Mouse (Mus musculus) heart, embryonic 13.5 days (tissue): ENCODE measurements around the gene Srebf2. TPM values are rescaled to one million over a fixed set of nuclear protein-coding genes. Genes with fewer than 3 reads are reported as not detected.

Experiments
- ATAC-seq: fragments of 200-750 bp; cut with Nextera tagmentation; 2 replicates; pipeline ENCODE4 v1.8.0; 2017; ENCODE audit warnings: moderate TSS enrichment; ENCODE audit not compliant: insufficient number of reproducible peaks, low FRiP score, low TSS enrichment; ENCODE audit errors: extremely low read depth
- H3K27ac ChIP-seq: fragments of 300-500 bp; sonication (generic); replicated peaks from 2 replicates; pipeline ENCODE4 v1.5.1; 2015; ENCODE audit warnings: moderate library complexity, mild to moderate bottlenecking, inconsistent platforms
- H3K27me3 ChIP-seq: fragments of 300-500 bp; sonication (generic); replicated peaks from 2 replicates; pipeline ENCODE4 v1.6.1; 2015; ENCODE audit warnings: mild to moderate bottlenecking, inconsistent platforms
- H3K36me3 ChIP-seq: fragments of 300-500 bp; sonication (generic); 2 replicates; pipeline ENCODE4 v1.6.1; 2015; ENCODE audit warnings: mild to moderate bottlenecking, inconsistent platforms
- H3K4me1 ChIP-seq: fragments of 300-500 bp; sonication (generic); 2 replicates; pipeline ENCODE4 v1.6.1; 2015; ENCODE audit warnings: inconsistent platforms
- H3K4me2 ChIP-seq: fragments of 300-500 bp; sonication (generic); 2 replicates; pipeline ENCODE4 v1.6.1; 2015; ENCODE audit warnings: inconsistent platforms, mild to moderate bottlenecking, moderate library complexity
- H3K4me3 ChIP-seq: fragments of 300-500 bp; sonication (generic); 2 replicates; pipeline ENCODE4 v1.5.1; 2015; ENCODE audit warnings: moderate library complexity, mild to moderate bottlenecking, inconsistent platforms
- H3K9ac ChIP-seq: fragments of 300-500 bp; sonication (generic); 2 replicates; pipeline ENCODE4 v1.6.1; 2015; ENCODE audit warnings: inconsistent platforms, mild to moderate bottlenecking, moderate library complexity
- H3K9me3 ChIP-seq: fragments of 300-500 bp; sonication (generic); 2 replicates; pipeline ENCODE4 v1.6.1; 2016; ENCODE audit warnings: inconsistent platforms
- WGBS: fragments of 180-500 bp; shearing (Covaris S2); methylation state at CpG from one replicate; pipeline ENCODE4 v1.1.7; 2015; ENCODE audit warnings: mixed read lengths; 5-methylcytosine and 5-hydroxymethylcytosine counted together
- polyA plus RNA-seq: library from polyadenylated mRNA; unstranded; fragments of >200 nt; fragmentation: Nextera tagmentation; extraction: Ambion mirVana; gene quantifications from 2 replicates; pipeline ENCODE4 v1.2.1, GENCODE M21; 2015

Gene Srebf2
- polyA plus RNA-seq, 1 experiment from 2014 or later, result 89.4 TPM

DNA sequence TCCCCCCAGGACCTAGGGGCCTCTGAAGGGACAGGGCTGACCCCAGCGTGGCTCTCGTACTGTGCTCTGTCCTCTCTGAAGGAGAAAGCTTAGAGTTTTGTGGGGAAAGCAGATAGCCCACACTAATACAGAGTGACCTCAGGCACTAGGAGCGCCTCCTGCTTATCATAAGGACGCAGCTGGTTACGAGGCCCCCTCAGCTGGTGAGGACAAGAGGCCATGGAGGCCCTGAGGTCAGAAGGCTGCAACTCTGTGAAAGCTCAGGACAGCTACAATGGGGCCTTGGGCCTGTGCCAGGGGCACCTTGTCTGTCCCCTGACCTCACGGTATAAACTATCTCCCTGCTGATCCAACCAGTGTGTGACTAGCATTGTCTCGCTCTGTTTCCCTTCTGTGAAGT, 37.2 kb downstream of the Srebf2 start:
- peak overlapping the region; percentile 38 for H3K4me2 ChIP-seq
- peak; percentile 59; the same call in 1 of the 2 replicates for ATAC-seq
- peak overlapping the region; percentile 51 for H3K27ac ChIP-seq
- peak overlapping the region; percentile 56 for H3K9ac ChIP-seq
- H3K27me3 ChIP-seq, result 0 out of 2 replicates have a peak, but pooled peaks cover 14% of the 10 kb centered on the region
- H3K4me1 ChIP-seq, result peaks cover 67% of the 10 kb centered on the region
- H3K9me3 ChIP-seq, result peaks cover 7% of the 10 kb centered on the region; the same call in 1 of the 2 replicates
- no peak overlapping the region for H3K4me3 ChIP-seq
- 29% methylated on average over 7 of the region's 7 CpGs for WGBS
- peaks cover 90% of the 10 kb centered on the region for H3K36me3 ChIP-seq

DNA sequence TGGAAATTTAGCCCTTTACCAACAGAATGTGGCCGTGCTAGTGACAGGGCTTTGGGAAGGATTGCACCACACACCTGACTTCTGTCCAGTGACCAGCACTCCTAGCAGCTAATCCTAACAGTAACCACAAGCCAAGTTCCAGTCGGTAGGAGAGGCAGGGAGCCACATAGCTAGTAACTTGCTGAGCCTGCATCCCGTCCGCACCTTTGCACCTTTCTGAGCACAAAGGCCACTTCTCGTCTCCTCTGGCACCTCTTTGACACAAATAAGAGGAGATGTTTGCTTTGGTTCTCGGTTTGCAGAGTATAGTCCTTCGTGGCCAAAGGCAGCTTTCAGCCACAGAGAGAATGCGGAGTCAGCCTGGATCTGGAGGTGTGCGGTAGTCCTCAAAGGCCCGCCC, 37.7 kb downstream of the Srebf2 start:
- Histone ChIP-seq H3K4me1 (peaks cover 70% of the 10 kb centered on the region), H3K9ac (no peak overlapping the region), H3K36me3 (peaks cover 90% of the 10 kb centered on the region), H3K4me2 (peak overlapping the region; percentile 38; the same call in 1 of the 2 replicates), H3K4me3 (no peak overlapping the region), H3K27ac (peak overlapping the region; percentile 51), H3K9me3 (peaks cover 7% of the 10 kb centered on the region; the same call in 1 of the 2 replicates), H3K27me3 (0 out of 2 replicates have a peak, but pooled peaks cover 16% of the 10 kb centered on the region)
- ATAC-seq, result no peak
- WGBS, result 73% methylated on average over 10 of the region's 10 CpGs

- 77% methylated on average over 14 of the region's 14 CpGs for WGBS
- Histone ChIP-seq H3K4me2 (peak overlapping the region; percentile 32), H3K4me1 (peaks cover 71% of the 10 kb centered on the region)
Measured at GRCm38 (mm10) chr15:82185062-82185783, 38.2 kb downstream of the Srebf2 start.

DNA sequence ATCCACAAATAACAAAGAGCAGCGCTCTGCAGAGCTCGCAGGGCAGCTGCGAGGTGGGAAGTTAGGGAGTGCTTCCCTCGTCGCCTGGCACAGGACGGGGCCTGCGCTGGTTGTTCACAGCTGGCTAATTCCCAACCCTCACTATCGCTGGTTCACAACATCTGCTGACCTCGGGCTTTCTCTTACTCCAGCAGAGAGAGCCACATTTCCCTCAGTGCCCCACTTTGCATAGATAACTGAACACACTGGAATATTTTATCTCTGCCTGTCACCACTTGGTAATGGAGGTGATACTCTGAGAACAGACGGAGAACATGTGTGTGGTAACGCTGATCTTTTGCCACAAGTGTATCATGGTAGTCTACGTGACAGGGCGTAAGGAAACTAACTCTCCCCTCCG, 39.1 kb downstream of the Srebf2 start:
- H3K4me2 ChIP-seq, result peak overlapping the region; percentile 32
- 14% methylated on average over 14 of the region's 14 CpGs for WGBS
- H3K9ac ChIP-seq, result peak overlapping the region; percentile 37; the same call in 1 of the 2 replicates
- H3K4me1 ChIP-seq, result peaks cover 62% of the 10 kb centered on the region
- H3K27me3 ChIP-seq, result peaks cover 22% of the 10 kb centered on the region; the same call in 1 of the 2 replicates
- peaks cover 7% of the 10 kb centered on the region; the same call in 1 of the 2 replicates for H3K9me3 ChIP-seq
- H3K36me3 ChIP-seq, result peaks cover 87% of the 10 kb centered on the region
- peak overlapping the region; percentile 77 for H3K27ac ChIP-seq
- ATAC-seq, result peak; percentile 49; the same call in 1 of the 2 replicates
- H3K4me3 ChIP-seq, result no peak overlapping the region

More at GRCm38 (mm10) chr15:82185062-82185783, 38.2 kb downstream of the Srebf2 start:
- Histone ChIP-seq H3K9ac (peak overlapping the region; percentile 37; the same call in 1 of the 2 replicates), H3K9me3 (peaks cover 7% of the 10 kb centered on the region; the same call in 1 of the 2 replicates), H3K36me3 (peaks cover 89% of the 10 kb centered on the region), H3K4me3 (no peak overlapping the region), H3K27me3 (0 out of 2 replicates have a peak, but pooled peaks cover 17% of the 10 kb centered on the region), H3K27ac (peak overlapping the region; percentile 77)
- no peak for ATAC-seq

DNA sequence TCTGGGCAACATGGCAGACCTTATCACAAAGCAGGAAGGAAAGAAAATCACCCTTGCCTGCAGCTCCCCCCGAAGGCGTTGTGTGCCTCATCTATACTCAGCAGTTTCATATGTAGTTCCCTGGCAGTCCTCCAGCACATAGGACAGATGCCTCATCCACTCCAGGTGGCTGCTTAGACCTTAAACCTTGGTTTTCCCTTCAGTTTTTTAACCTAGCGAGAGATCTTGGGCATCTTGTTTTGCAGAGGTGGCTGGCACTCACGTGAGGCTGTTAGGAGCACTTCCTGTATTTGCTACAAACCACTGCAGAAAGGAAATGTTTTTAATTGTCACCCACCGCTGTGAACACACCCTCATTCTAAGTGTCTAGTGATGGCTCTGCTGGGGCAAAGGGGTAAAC, 40.0 kb downstream of the Srebf2 start:
- WGBS, result 56% methylated on average over 5 of the region's 5 CpGs
- H3K4me1 ChIP-seq, result peaks cover 54% of the 10 kb centered on the region
- peaks cover 87% of the 10 kb centered on the region for H3K36me3 ChIP-seq
- ATAC-seq, result no peak
- H3K9ac ChIP-seq, result no peak overlapping the region
- H3K4me2 ChIP-seq, result peak overlapping the region; percentile 32
- peaks cover 7% of the 10 kb centered on the region; the same call in 1 of the 2 replicates for H3K9me3 ChIP-seq
- peak overlapping the region; percentile 77 for H3K27ac ChIP-seq
- H3K27me3 ChIP-seq, result peaks cover 23% of the 10 kb centered on the region; the same call in 1 of the 2 replicates
- no peak overlapping the region for H3K4me3 ChIP-seq

GRCm38 (mm10) chr15:82187401-82187800, 40.4 kb downstream of the Srebf2 start:
- no peak for ATAC-seq
- Histone ChIP-seq H3K9me3 (peaks cover 2% of the 10 kb centered on the region; the same call in 1 of the 2 replicates), H3K4me3 (no peak overlapping the region), H3K36me3 (peaks cover 87% of the 10 kb centered on the region), H3K27me3 (peaks cover 23% of the 10 kb centered on the region; the same call in 1 of the 2 replicates), H3K4me1 (peaks cover 51% of the 10 kb centered on the region), H3K27ac (no peak overlapping the region), H3K4me2 (no peak overlapping the region), H3K9ac (no peak overlapping the region)
- 86% methylated on average over 4 of the region's 4 CpGs for WGBS

- Histone ChIP-seq H3K9me3 (no peaks in the 10 kb centered on the region), H3K4me3 (no peak overlapping the region), H3K4me2 (no peak overlapping the region), H3K27ac (no peak overlapping the region), H3K4me1 (peaks cover 51% of the 10 kb centered on the region), H3K27me3 (peaks cover 27% of the 10 kb centered on the region; the same call in 1 of the 2 replicates), H3K36me3 (peaks cover 87% of the 10 kb centered on the region), H3K9ac (no peak overlapping the region)
- ATAC-seq, result no peak
- WGBS, result 95% methylated on average over 1 of the region's 1 CpGs
Measured at GRCm38 (mm10) chr15:82187924-82188323, 40.9 kb downstream of the Srebf2 start.

- WGBS, result 91% methylated on average over 10 of the region's 10 CpGs
- peaks cover 44% of the 10 kb centered on the region for H3K4me1 ChIP-seq
- no peak overlapping the region for H3K4me2 ChIP-seq
Measured at GRCm38 (mm10) chr15:82188481-82189240, 41.7 kb downstream of the Srebf2 start.

GRCm38 (mm10) chr15:82192617-82193016, 45.6 kb downstream of the Srebf2 start:
- Histone ChIP-seq H3K9ac (no peak overlapping the region), H3K9me3 (no peaks in the 10 kb centered on the region), H3K36me3 (peaks cover 96% of the 10 kb centered on the region), H3K27me3 (peaks cover 13% of the 10 kb centered on the region; the same call in 1 of the 2 replicates), H3K4me2 (no peak overlapping the region), H3K27ac (no peak overlapping the region), H3K4me3 (no peak overlapping the region), H3K4me1 (peaks cover 7% of the 10 kb centered on the region)
- 72% methylated on average over 8 of the region's 8 CpGs for WGBS
- no peak for ATAC-seq

More at GRCm38 (mm10) chr15:82188481-82189240, 41.7 kb downstream of the Srebf2 start:
- Histone ChIP-seq H3K27ac (no peak overlapping the region), H3K9ac (no peak overlapping the region), H3K36me3 (peaks cover 87% of the 10 kb centered on the region), H3K27me3 (peaks cover 22% of the 10 kb centered on the region; the same call in 1 of the 2 replicates), H3K4me3 (no peak overlapping the region), H3K9me3 (no peaks in the 10 kb centered on the region)
- ATAC-seq, result no peak

GRCm38 (mm10) chr15:82196300-82196699, 49.3 kb downstream of the Srebf2 start:
- Histone ChIP-seq H3K9ac (no peak overlapping the region), H3K9me3 (no peaks in the 10 kb centered on the region), H3K4me1 (no peaks in the 10 kb centered on the region), H3K27ac (no peak overlapping the region), H3K36me3 (peaks cover 99% of the 10 kb centered on the region), H3K27me3 (0 out of 2 replicates have a peak, but pooled peaks cover 4% of the 10 kb centered on the region), H3K4me2 (no peak overlapping the region), H3K4me3 (no peak overlapping the region)
- no peak for ATAC-seq
- 88% methylated on average over 12 of the region's 12 CpGs for WGBS

GRCm38 (mm10) chr15:82197246-82197750, 50.3 kb downstream of the Srebf2 start:
- H3K4me1 ChIP-seq, result no peaks in the 10 kb centered on the region
- H3K27me3 ChIP-seq, result 0 out of 2 replicates have a peak, but pooled peaks cover 8% of the 10 kb centered on the region
- no peaks in the 10 kb centered on the region for H3K9me3 ChIP-seq
- WGBS, result 92% methylated on average over 10 of the region's 10 CpGs
- ATAC-seq, result no peak
- peaks cover 99% of the 10 kb centered on the region for H3K36me3 ChIP-seq
- no peak overlapping the region for H3K4me2 ChIP-seq
- H3K27ac ChIP-seq, result no peak overlapping the region
- no peak overlapping the region for H3K4me3 ChIP-seq
- H3K9ac ChIP-seq, result no peak overlapping the region
